8 mouse cellular contexts compared by ENCODE assay signal in the genomic region with DNA sequence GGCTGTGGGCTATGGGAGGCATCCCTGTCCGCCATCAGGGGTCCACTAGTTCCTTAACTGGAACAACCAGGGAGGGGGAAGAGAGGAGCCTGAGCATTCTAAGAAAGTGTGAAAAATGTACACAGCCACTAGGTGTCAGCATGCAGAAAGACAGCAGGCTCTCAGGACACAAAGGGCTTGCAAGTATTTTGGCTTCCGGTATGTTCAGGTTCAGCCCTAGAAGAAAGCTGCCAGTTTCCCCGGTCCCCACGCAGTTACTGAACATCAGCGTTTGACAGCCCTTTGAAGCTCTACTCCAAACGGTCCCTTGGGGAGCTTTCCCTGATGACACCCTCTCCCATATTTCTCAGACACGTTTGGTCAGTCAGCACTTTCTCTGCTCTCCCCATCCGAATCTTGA.
DNase-seq lines count a peak whose midpoint lies in the region; TF ChIP-seq lines count a peak whose summit lies in the region.

No protein-coding gene starts in this region.

- peak; percentile 54 for DNase-seq in Muller cell, postnatal 12 days (ENCODE audit: inconsistent ontology term)
- peak; percentile 9 to 24 for DNase-seq in cerebellum, adult 2 months
- peak; percentile 28 to 79 for DNase-seq in frontal cortex, adult 2 months (ENCODE audit: extremely low spot score in 1 of 2, low spot score in 1 of 2)
- DNase-seq in induced T-regulatory cell, adult 2 months (ENCODE audit: low read depth), result peak; percentile 83
- peak; percentile 47 to 54 for DNase-seq in left cerebral cortex, adult 2 months (ENCODE audit: extremely low spot score in 1 of 2, low spot score in 2 of 2)
- DNase-seq in lung, postnatal 36 days, result peak; percentile 67
- peak; percentile 37 for DNase-seq in retina, postnatal 7 days (ENCODE audit: low read depth, low spot score)
- DNase-seq in urinary bladder, postnatal 36 days (ENCODE audit: low spot score in 2 of 2), result peak; percentile 14 to 20

- intact Hi-C loops in left cerebral cortex, adult 2 months (cut with DNase I), result loop anchor here (2.0 to 5.0 kb wide), 5 partner anchors 128 to 323 kb away; partner anchors contain the start of gene Tent5c

- H3K27ac ChIP-seq in cerebellum, adult 2 months (ENCODE audit: insufficient read depth, low read length), result no peak overlapping the region
- no peak overlapping the region for H3K27ac ChIP-seq in left cerebral cortex, adult 2 months

- H3K4me1 ChIP-seq in cerebellum, adult 2 months (ENCODE audit: control insufficient read depth, insufficient read depth, low read length), result no peaks in the 10 kb centered on the region

- 11% methylated on average over 8 of the region's 8 CpGs for WGBS in cerebellum, adult 2 months

- TF ChIP-seq CTCF in cerebellum, adult 2 months (IDR thresholded peaks at IDR 0.05; ENCODE audit: borderline replicate concordance, insufficient read depth, low read depth, low read length), result peak; percentile 43; the same call in 1 of the 2 replicates
- peak; percentile 73 for TF ChIP-seq CTCF in left cerebral cortex, adult 2 months (IDR thresholded peaks at IDR 0.05)

- peak overlapping the region; percentile 38 for H3K4me3 ChIP-seq in cerebellum, adult 2 months (replicated peaks; ENCODE audit: insufficient read depth, low read depth, low read length)
- peak overlapping the region; percentile 13; the same call in 1 of the 2 replicates for H3K4me3 ChIP-seq in left cerebral cortex, adult 2 months

- H3K27me3 ChIP-seq in cerebellum, adult 2 months (ENCODE audit: control insufficient read depth, insufficient read depth, low read length), result no peaks in the 10 kb centered on the region

- TF ChIP-seq POLR2A in cerebellum, adult 2 months (IDR thresholded peaks at IDR 0.05; ENCODE audit: borderline replicate concordance, insufficient read depth, low read length), result no peak

Comparison
In these comparisons a context has a peak if more than half of its experiments do, and no peak if none do; other contexts are left out.
1. DNase-seq: peak in every context shown above with its lines; median percentile 83 in induced T-regulatory cell, adult 2 months; 67 in lung, postnatal 36 days; 54 in Muller cell, postnatal 12 days; 54 in frontal cortex, adult 2 months; 50 in left cerebral cortex, adult 2 months; 37 in retina, postnatal 7 days; 17 in urinary bladder, postnatal 36 days; 16 in cerebellum, adult 2 months.